ENCODE assay signal across 9 mouse cellular contexts in the genomic region with DNA sequence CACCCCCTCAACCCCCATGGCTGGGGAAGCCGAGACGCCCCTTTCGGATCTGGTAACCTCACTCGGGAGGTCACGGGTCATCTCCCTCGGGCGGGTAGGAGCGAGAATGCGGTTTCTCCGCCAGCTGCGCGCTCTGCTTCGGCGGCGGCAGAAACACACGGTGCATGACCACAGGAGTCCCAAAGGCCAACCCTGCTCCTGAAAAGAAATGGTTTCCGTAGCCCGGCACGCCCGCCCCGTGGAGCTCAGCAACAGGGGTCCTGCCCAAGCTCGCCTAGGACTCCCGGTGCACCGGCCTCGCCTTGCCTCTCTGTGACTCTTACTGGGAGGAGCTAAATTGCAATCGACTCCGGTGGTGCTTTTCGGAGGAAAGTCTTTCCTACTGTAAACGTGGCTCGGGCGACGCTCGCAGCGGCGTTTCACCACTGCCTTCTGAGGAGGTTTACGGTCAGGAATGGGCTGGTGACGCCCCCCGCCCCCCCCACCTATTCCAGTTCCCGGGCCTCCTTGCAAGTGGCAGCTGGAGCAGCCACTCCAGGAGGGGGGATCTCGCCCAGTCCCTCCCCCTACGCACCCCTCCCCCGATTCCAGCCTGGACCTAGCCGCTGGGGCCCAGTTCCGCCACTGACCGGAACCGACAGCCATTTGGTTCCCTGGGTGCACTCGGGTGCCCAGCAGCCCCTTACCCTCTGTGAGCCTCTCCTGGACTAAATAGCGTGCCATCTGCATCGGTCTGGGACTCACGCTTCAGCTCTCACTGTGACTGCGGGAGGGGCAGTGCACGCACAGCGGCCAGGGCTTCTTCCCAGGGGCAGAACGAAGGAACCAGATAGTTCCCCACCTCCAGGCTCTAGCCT. TPM values are rescaled to one million over a fixed set of nuclear protein-coding genes. Genes with fewer than 3 reads are reported as not detected.
DNase-seq lines count a peak whose midpoint lies in the region; ATAC-seq lines count a peak whose summit lies in the region.
"Had no signal": no experiment of that assay in that cellular context is flagged by ENCODE, and none has a peak within 500 bp of the region (broad histone marks: within the 10 kb centered on the region; RNA-seq: fewer than 3 reads in every experiment).

No protein-coding gene starts in this region.

- peak overlapping the region; percentile 57 for H3K9ac ChIP-seq in embryonic facial prominence, embryonic 15.5 days
- H3K9ac ChIP-seq in kidney, embryonic 14.5 days (ENCODE audit: low read depth, low read length): peak overlapping the region; percentile 73
- H3K9ac ChIP-seq in liver, embryonic 12.5 days: peak overlapping the region; percentile 68
- peak overlapping the region; percentile 88 for H3K9ac ChIP-seq in stomach, embryonic 16.5 days (ENCODE audit: low read length)

- peak overlapping the region; percentile 93 for H3K27ac ChIP-seq in embryonic facial prominence, embryonic 15.5 days (replicated peaks)
- peak overlapping the region; percentile 94 for H3K27ac ChIP-seq in kidney, embryonic 14.5 days (ENCODE audit: low read depth, low read length)
- peak overlapping the region; percentile 78 for H3K27ac ChIP-seq in liver, embryonic 12.5 days
- H3K27ac ChIP-seq in stomach, embryonic 16.5 days (ENCODE audit: low read length): peak overlapping the region; percentile 94

- DNase-seq in 3134 (ENCODE audit: extremely low read depth, insufficient read length, low spot score): peak; percentile 21
- DNase-seq in adrenal gland, postnatal 36 days: peak; percentile 79 to 85
- DNase-seq in heart, adult 9 months (ENCODE audit: low spot score in 2 of 2): peak; percentile 65 to 76
- DNase-seq in neural tube, embryonic 10.5 days (ENCODE audit: extremely low spot score, low spot score): peak; percentile 87

- no peaks in the 10 kb centered on the region for H3K27me3 ChIP-seq in embryonic facial prominence, embryonic 15.5 days
- H3K27me3 ChIP-seq in kidney, embryonic 14.5 days (ENCODE audit: control insufficient read depth, insufficient read depth, low read length): no peaks in the 10 kb centered on the region
- H3K27me3 ChIP-seq in liver, embryonic 12.5 days (replicated peaks): peaks cover 30% of the 10 kb centered on the region
- no peaks in the 10 kb centered on the region for H3K27me3 ChIP-seq in stomach, embryonic 16.5 days (ENCODE audit: control insufficient read depth, insufficient read depth, low read length)

- 0 out of 2 replicates have a peak, but pooled peaks cover 4% of the 10 kb centered on the region for H3K9me3 ChIP-seq in embryonic facial prominence, embryonic 15.5 days (replicated peaks)
- no peaks in the 10 kb centered on the region for H3K9me3 ChIP-seq in kidney, embryonic 14.5 days (ENCODE audit: control insufficient read depth, low read length)
- H3K9me3 ChIP-seq in liver, embryonic 12.5 days (replicated peaks): no peaks in the 10 kb centered on the region
- no peaks in the 10 kb centered on the region for H3K9me3 ChIP-seq in stomach, embryonic 16.5 days (replicated peaks; ENCODE audit: control insufficient read depth, low read length)

- ATAC-seq in embryonic facial prominence, embryonic 15.5 days (ENCODE audit: insufficient number of reproducible peaks, low FRiP score, low TSS enrichment, low read depth): peak; percentile 75
- peak; percentile 81 for ATAC-seq in kidney, embryonic 14.5 days (ENCODE audit: low FRiP score, low TSS enrichment)
- ATAC-seq in liver, embryonic 12.5 days: peak; percentile 48
- ATAC-seq in stomach, embryonic 16.5 days (ENCODE audit: insufficient read depth, low FRiP score): peak; percentile 79

- no peaks in the 10 kb centered on the region for H3K36me3 ChIP-seq in embryonic facial prominence, embryonic 15.5 days
- H3K36me3 ChIP-seq in kidney, embryonic 14.5 days (ENCODE audit: control insufficient read depth, insufficient read depth, low read length): no peaks in the 10 kb centered on the region
- no peaks in the 10 kb centered on the region for H3K36me3 ChIP-seq in liver, embryonic 12.5 days
- H3K36me3 ChIP-seq in stomach, embryonic 16.5 days (ENCODE audit: control insufficient read depth, insufficient read depth, low read length): no peaks in the 10 kb centered on the region

- under 1% methylated on average over 54 of the region's 54 CpGs for WGBS in embryonic facial prominence, embryonic 15.5 days
- under 1% methylated on average over 51 of the region's 54 CpGs for WGBS in kidney, embryonic 14.5 days
- under 1% methylated on average over 52 of the region's 54 CpGs for WGBS in liver, embryonic 12.5 days (ENCODE audit: insufficient replicate concordance)
- under 1% methylated on average over 53 of the region's 54 CpGs for WGBS in stomach, embryonic 16.5 days

- H3K4me2 ChIP-seq in embryonic facial prominence, embryonic 15.5 days (replicated peaks): peak overlapping the region; percentile 97
- H3K4me2 ChIP-seq in kidney, embryonic 14.5 days (replicated peaks; ENCODE audit: low read depth, low read length): peak overlapping the region; percentile 97
- H3K4me2 ChIP-seq in liver, embryonic 12.5 days: peak overlapping the region; percentile 91
- peak overlapping the region; percentile 95 for H3K4me2 ChIP-seq in stomach, embryonic 16.5 days (ENCODE audit: low read depth, low read length)

- peak overlapping the region; percentile 55 for H3K4me3 ChIP-seq in embryonic facial prominence, embryonic 15.5 days (replicated peaks)
- peak overlapping the region; percentile 60 for H3K4me3 ChIP-seq in kidney, embryonic 14.5 days (ENCODE audit: low read length)
- H3K4me3 ChIP-seq in liver, embryonic 12.5 days: peak overlapping the region; percentile 58
- peak overlapping the region; percentile 62 for H3K4me3 ChIP-seq in stomach, embryonic 16.5 days (replicated peaks; ENCODE audit: low read length)

- H3K4me1 ChIP-seq in embryonic facial prominence, embryonic 15.5 days: peaks cover 6% of the 10 kb centered on the region
- peaks cover 5% of the 10 kb centered on the region; the same call in 1 of the 2 replicates for H3K4me1 ChIP-seq in kidney, embryonic 14.5 days (ENCODE audit: control insufficient read depth, insufficient read depth, low read length)
- H3K4me1 ChIP-seq in liver, embryonic 12.5 days: peaks cover 33% of the 10 kb centered on the region
- no peaks in the 10 kb centered on the region; the same call in 1 of the 2 replicates for H3K4me1 ChIP-seq in stomach, embryonic 16.5 days (ENCODE audit: control insufficient read depth, insufficient read depth, low read length)

RNA-seq across cellular contexts. Expression of a gene that starts 4.9 kb away (rescaled TPM):
- total RNA-seq in adrenal gland, postnatal 36 days (2021): 10 to 100 TPM; 20.6 to 25.2 TPM
- 56.7 and 58.5 TPM in 2 replicates for polyA plus RNA-seq in embryonic facial prominence, embryonic 15.5 days (2015; fragmentation: Nextera tagmentation; extraction: Ambion mirVana)
- polyA plus RNA-seq in kidney, embryonic 14.5 days (2014; fragmentation: Nextera tagmentation; extraction: Ambion mirVana): 75.1 and 100 TPM in 2 replicates
- polyA plus RNA-seq in liver, embryonic 12.5 days (2016; fragmentation: Nextera tagmentation; extraction: Ambion mirVana): 9.3 and 11.2 TPM in 2 replicates
- polyA plus RNA-seq in stomach, embryonic 16.5 days (2015; fragmentation: Nextera tagmentation; extraction: Ambion mirVana): 12.5 and 16.8 TPM in 2 replicates
- total RNA-seq: MEL had no signal

Comparison
In these comparisons a context has a peak if more than half of its experiments do, and no peak if none do; other contexts are left out.
1. Peak in every context shown above with its lines: DNase-seq, ATAC-seq, H3K4me3 ChIP-seq and H3K27ac ChIP-seq.
2. DNase-seq: peak in every context shown above with its lines; median percentile 87 in neural tube, embryonic 10.5 days; 82 in adrenal gland, postnatal 36 days; 70 in heart, adult 9 months; 21 in 3134.